Mouse (Mus musculus) layer of hippocampus, postnatal 10 days (tissue): Measurements from ENCODE around the gene Isoc2a. TPM values are rescaled to one million over a fixed set of nuclear protein-coding genes. Genes with fewer than 3 reads are reported as not detected.

Experiments
- DNase-seq, 2 experiments: peaks; one replicate each; pipeline ENCODE4 v3.0.0; 2021; ENCODE audit warnings: low spot score in 2 of 2
- total RNA-seq, 2 experiments: library from RNA; stranded (reverse); gene quantifications; 2 replicates each; pipeline ENCODE4 v1.2.3; 2021

Gene Isoc2a
- total RNA-seq, 2 experiments from 2014 or later: 7.2 to 8.2 TPM

DNA sequence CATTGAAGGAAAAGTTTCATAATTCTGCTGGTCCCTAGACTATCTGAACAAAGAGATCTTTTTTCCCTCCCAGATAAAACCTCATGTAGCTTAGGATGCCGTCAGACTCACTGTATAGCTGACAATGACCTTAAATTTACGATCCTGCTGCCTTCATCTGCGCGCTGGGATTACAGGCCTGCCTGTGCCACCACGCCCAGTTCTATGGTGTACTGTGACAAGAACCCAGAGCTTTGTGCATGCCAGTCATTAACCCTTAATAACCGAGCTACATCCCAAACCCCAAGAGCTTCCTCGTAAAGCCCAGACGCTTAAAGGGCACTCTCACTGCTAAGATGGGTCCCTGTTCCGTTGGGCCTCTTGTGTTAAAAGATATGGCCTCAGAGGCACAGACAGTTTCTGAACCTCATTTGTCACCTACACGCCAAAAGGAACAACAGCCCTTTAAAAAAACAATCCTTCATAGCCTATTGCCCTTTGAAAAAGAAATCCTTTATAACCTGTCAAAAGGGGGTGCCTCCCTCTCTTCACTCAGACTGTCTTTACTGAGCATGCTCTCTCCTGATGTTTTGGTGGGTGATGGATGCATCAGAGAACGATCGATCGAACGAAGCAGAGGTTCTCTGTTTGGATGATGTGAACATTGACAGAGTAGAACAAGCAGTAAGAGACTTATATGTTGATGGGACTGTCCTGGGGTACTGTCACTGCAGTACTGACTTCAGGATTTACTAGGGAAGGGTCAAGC, 38.9 kb downstream of the Isoc2a start:
- DNase-seq: peak; percentile 27 to 54

DNA sequence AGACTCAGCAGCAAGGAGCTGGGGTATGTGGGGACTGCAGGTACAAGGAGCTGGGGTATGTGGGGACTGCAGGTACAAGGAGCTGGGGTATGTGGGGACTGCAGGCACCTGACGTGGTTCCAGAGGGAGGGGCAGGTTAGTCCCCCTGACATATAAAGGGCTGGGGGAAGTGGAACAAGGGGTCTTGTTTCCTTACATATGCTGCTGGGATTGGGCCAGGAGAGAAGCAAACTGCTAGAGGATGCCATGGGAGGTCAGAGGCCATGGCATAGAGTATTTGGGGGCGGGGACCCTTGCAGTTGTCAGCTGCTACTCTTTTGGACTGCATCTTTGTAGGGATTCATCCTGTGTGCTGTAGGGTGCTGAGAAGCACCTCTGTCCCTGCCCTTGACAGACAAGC, 40.5 kb downstream of the Isoc2a start:
- no peak for DNase-seq

- no peak for DNase-seq
These were observed 41.7 kb downstream of the Isoc2a start for GRCm38 (mm10) chr7:4918681-4919080.

- DNase-seq: no peak
These were observed 42.1 kb downstream of the Isoc2a start for GRCm38 (mm10) chr7:4919096-4919495.

- no peak for DNase-seq
These were observed 43.0 kb downstream of the Isoc2a start for GRCm38 (mm10) chr7:4919971-4920370.

DNA sequence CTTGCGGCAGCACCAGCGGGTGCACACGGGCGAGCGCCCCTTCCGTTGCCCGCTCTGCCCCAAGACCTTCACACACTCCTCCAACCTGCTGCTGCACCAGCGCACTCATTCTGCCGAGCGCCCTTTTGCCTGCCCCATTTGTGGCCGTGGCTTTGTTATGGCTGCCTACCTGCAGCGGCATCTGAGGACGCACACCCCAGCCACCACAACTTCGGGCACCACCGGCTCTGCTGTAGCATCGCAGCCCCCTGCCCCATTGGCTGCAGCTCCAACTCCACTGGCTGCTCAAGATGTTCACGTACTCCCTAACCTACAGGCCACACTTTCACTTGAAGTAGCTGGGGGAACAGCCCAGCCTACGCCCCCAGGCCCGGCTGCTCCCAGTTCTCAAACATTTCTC, 43.5 kb downstream of the Isoc2a start:
- DNase-seq: no peak

- no peak for DNase-seq
These were observed 44.2 kb downstream of the Isoc2a start for GRCm38 (mm10) chr7:4920976-4921823.

- DNase-seq: no peak
These were observed 45.0 kb downstream of the Isoc2a start, which contains the start of gene Nat14 for GRCm38 (mm10) chr7:4921824-4922482. TSS of gene Nat14 (plus strand) at chr7:4922028.

DNA sequence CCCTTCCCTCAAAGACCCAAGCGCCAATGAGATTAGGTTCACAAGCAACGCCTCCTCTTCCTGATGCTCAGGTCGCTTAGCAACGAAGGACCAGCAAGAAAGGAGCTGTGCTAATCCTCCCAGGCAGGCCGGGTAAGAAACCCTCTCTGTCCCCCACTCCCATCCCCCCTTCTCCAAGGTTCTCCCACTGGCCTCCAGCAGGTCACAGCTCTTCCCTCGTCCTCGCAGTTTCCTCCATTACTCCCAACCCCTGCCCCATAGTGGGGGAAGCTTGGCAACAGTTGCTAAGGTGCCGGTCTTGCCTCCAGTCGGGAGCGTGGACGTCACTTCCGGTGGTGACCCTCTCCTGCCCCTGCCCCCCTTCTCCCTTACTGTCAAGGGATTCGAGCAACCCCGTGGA, 45.6 kb downstream of the Isoc2a start:
- peak; percentile 86 to 89 for DNase-seq

- DNase-seq: peak; percentile 77 to 89
These were observed 46.1 kb downstream of the Isoc2a start for GRCm38 (mm10) chr7:4922931-4923565.

DNA sequence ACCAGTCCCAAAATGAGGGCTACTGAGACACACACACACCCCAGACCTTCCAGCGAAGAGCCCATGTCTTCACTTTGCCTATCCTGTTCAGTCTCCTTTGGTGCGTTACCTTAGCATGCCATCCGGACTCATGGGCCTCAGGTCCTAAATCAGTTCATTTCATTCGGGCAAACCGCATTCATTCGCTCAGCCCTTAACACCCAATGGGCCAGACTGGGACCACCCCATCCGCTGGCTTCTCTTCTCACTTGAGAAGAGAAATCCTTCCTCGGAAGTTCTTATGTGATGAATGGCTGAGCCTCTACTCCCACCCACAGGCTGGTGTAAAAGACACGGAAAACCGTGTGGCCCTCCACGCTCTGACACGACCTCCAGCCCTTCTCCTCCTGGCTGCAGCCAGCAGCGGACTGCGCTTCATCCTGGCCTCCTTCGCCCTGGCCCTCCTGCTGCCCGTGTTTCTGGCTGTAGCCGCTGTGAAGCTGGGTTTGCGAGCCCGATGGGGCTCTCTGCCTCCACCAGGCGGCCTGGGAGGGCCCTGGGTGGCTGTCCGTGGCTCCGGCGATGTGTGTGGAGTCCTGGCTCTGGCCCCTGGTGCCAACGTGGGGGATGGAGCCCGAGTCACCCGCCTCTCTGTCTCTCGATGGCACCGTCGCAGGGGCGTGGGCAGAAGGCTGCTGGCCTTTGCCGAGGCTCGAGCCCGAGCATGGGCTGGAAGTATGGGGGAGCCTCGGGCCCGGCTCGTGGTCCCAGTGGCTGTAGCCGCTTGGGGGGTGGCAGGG, 46.8 kb downstream of the Isoc2a start:
- DNase-seq: peak; percentile 65 to 75

DNA sequence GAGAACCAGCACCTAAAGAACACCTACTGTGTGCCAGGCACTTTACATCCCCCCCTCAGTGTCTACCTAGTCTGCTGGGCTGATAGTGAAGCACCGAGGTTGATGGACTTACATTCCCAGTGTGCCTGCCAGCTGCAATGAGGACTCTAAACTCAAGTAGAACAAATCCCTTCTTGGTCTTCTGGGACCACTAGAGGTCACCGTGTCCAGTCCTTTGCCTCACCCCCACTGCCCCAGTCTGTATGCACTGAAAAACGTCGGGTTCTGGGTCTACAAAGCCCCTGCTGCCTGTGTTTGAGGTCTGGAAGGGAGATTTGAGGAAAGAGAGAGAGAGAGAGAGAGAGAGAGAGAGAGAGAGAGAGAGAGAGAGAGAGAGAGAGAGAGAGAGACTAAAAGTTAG, 47.5 kb downstream of the Isoc2a start:
- no peak for DNase-seq

DNA sequence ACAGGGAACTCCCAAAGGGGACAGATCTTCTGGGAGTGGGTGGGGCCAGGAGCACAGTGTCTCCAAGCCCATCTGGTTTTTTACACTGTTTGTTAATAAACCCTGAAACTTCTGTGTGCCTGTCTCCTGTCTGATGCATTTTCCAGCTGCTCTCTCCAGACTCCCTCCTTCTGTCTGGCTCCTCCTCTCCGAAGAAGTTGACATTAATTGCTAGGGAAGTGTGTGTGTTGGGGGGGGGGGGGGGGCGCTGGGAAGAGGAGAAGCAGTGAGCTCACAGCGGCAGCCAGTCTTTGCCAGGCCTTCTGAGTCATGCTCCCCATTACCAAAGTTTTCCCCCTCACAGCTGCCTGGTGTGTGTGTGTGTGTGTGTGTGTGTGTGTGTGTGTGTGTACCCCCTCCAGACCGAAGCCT, 47.9 kb downstream of the Isoc2a start:
- no peak for DNase-seq

DNA sequence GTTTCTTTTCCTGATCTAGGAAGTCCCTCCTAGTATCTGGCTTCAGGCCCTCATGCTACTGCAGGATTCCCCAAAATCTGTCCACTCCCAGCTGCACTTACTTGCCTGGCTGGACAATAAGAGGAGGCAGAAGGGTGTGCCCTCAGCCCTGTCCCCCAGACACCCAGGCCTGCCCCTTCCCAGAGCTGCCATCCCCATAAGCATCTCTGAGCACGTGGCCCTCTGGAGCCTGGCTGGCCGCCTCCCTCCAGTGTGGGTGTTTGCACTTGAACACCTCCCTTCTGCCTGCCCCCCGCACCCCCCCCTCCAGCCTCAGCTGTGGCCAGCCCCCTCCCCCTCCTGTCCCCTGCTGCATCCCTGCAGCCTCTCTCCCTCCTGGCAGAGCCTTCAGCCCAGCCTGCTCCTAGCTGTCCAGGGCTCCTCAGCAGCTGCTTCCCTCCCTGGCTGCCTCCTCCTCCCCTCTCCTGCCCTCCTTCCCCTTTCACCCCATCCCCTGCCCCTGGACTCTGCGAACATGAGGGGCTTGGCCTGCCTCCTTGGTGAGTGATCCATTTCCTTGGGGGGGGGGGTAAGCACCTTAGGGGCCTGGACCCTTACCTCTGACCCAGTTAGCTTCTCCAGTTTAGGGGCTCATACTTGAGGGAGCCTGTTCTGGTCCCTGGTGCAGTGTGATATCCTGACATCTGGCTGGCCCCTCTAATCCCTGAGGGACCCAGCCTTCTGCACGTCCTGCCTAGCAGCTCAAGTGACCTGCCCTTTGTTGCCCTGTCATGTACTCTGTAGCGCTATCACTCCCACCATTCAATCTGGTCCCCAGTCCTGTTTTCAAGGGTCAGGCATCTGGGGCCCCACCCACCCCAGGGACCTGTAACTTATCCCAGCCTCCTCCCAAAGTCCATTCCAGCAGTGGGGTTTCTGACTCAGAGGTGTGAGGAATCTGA, 48.8 kb downstream of the Isoc2a start, which contains the start of gene Ssc5d:
Gene Ssc5d (plus strand): TSS at position 345 of the 941 bp plus-strand sequence.
- no peak for DNase-seq

DNA sequence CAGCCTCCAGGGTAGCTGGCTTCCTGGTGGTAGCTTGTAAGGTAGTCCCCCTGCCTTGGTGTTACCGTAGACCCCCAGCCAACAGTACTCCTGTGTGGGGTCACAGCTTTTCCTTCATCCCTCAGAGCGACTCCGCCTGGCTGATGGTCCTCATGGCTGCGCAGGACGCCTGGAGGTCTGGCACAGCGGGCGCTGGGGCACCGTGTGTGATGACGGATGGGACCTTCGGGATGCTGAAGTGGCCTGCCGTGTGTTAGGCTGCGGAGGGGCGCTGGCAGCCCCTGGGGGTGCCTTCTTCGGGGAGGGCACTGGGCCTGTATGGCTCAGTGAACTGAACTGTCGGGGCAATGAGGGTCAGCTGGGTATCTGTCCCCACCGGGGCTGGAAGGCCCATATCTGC, 49.9 kb downstream of the Isoc2a start:
- no peak for DNase-seq

DNA sequence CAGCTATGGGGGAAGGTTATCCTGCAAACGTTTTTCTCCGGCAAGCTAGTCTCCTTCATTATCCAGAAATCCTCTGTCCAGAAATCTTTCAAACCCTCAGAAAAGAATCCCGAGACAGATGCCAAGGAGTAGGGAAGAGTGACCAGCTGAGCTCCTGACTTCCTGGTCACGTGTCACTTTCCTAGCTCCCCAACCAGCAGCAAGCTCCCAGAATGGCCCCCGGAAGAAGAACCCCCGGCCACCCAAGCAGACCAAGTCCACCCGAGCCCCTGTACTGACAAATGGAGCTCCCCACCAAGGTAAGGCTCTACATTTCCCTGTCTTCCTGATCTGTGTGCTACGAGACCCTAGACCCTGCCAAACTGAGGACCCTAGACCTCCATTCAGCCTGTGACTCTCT, 50.8 kb downstream of the Isoc2a start:
- DNase-seq: no peak

- DNase-seq: no peak
These were observed 51.4 kb downstream of the Isoc2a start for GRCm38 (mm10) chr7:4928323-4928722.

DNA sequence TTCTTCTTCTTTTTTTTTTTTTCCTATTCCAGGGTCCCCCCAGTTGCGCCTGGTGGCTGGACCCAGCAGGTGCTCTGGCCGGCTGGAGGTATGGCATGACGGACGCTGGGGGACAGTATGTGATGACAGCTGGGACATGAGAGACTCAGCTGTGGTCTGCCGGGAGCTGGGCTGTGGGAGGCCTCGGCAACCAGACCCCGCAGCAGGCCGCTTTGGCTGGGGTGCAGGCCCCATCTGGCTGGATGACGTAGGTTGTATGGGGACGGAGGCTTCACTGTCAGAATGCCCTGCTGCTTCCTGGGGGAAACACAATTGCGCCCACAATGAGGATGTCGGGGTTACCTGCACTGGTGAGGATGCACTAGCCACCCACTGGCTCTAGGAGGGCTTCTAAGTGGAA, 56.1 kb downstream of the Isoc2a start:
- no peak for DNase-seq

DNA sequence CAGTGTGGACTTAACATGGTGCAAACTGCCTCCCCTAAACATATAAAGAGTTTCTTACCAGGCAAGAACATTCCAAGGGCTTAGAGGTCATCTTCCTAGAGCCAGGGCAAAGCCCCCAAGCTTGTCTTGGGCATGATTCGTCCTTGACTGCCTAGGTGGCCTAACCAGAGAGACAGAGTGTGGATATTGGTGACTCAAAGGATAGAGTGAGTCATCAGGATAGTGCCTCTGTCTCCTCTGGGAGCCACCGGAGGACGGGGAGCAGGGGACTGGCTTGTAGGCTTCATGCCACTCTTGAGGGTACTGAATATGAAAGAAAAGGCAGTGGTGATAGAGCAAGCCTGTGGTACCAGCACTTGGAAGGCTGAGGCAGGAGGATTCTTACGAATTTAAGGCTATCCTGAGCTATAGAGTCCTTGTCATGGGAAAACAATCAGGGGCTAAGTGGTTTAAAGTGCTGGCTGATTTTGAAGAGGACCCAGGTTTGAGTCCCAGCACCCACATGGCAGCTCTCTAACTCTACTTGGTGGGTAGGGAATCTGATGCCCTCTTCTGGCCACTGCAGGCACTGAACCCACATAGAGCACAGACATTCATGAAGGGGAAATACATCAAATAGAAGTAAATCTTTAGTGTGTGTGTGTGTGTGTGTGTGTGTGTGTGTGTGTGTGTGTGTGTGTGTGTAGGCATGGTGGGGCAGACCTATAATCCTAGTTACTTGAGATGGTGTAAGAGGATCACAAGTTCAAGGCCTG, 57.4 kb downstream of the Isoc2a start:
- DNase-seq: no peak
